Comparison of ENCODE assay signal across 16 mouse cellular contexts in genomic region chr13:31409123-31409513, GRCm38 (mm10).
DNase-seq lines count a peak whose midpoint lies in the region; ATAC-seq and TF ChIP-seq lines count a peak whose summit lies in the region.
"Had no signal": no experiment of that assay in that cellular context is flagged by ENCODE, and none has a peak within 500 bp of the region (broad histone marks: within the 10 kb centered on the region; RNA-seq: fewer than 3 reads in every experiment).

No protein-coding gene starts in this region.

- peaks cover 16% of the 10 kb centered on the region for H3K4me1 ChIP-seq in forebrain, embryonic 15.5 days
- no peaks in the 10 kb centered on the region for H3K4me1 ChIP-seq in forebrain, embryonic 11.5 days (replicated peaks; ENCODE audit: control insufficient read depth, insufficient read depth, low read length)
- H3K4me1 ChIP-seq in lung, embryonic 16.5 days (replicated peaks; ENCODE audit: control insufficient read depth, insufficient read depth, low read length): peaks cover 8% of the 10 kb centered on the region
- H3K4me1 ChIP-seq in hindbrain, postnatal 0 days (ENCODE audit: insufficient read depth, low read length): no peaks in the 10 kb centered on the region
- H3K4me1 ChIP-seq in neural tube, embryonic 15.5 days: peaks cover 6% of the 10 kb centered on the region; the same call in 1 of the 2 replicates
- H3K4me1 ChIP-seq in embryonic facial prominence, embryonic 10.5 days: no peaks in the 10 kb centered on the region

- no peaks in the 10 kb centered on the region for H3K9me3 ChIP-seq in forebrain, embryonic 15.5 days
- H3K9me3 ChIP-seq in forebrain, embryonic 11.5 days (ENCODE audit: control insufficient read depth, low read length): no peaks in the 10 kb centered on the region
- H3K9me3 ChIP-seq in lung, embryonic 16.5 days (ENCODE audit: control insufficient read depth, low read length): no peaks in the 10 kb centered on the region
- no peaks in the 10 kb centered on the region for H3K9me3 ChIP-seq in hindbrain, postnatal 0 days (ENCODE audit: low read length)
- H3K9me3 ChIP-seq in neural tube, embryonic 15.5 days (replicated peaks): no peaks in the 10 kb centered on the region
- H3K9me3 ChIP-seq in embryonic facial prominence, embryonic 10.5 days: no peaks in the 10 kb centered on the region
- H3K9me3 ChIP-seq: embryonic facial prominence, embryonic 15.5 days; limb, embryonic 15.5 days had no signal

- peak; percentile 69 for ATAC-seq in forebrain, embryonic 15.5 days (replicated peaks)
- ATAC-seq in forebrain, embryonic 11.5 days (replicated peaks; ENCODE audit: low FRiP score): no peak
- ATAC-seq in lung, embryonic 16.5 days (ENCODE audit: low read depth): no peak
- peak; percentile 27; the same call in 1 of the 2 replicates for ATAC-seq in hindbrain, postnatal 0 days
- ATAC-seq in neural tube, embryonic 15.5 days (ENCODE audit: low FRiP score): no peak
- ATAC-seq: activated CD4-positive, CD25-positive, alpha-beta regulatory T cell, adult 4 months; Patski had no signal

- no peaks in the 10 kb centered on the region for H3K36me3 ChIP-seq in forebrain, embryonic 15.5 days
- no peaks in the 10 kb centered on the region for H3K36me3 ChIP-seq in forebrain, embryonic 11.5 days (ENCODE audit: control insufficient read depth, insufficient read depth, low read length)
- H3K36me3 ChIP-seq in lung, embryonic 16.5 days (ENCODE audit: control insufficient read depth, insufficient read depth, low read length): no peaks in the 10 kb centered on the region
- H3K36me3 ChIP-seq in hindbrain, postnatal 0 days (ENCODE audit: insufficient read depth, low read length): no peaks in the 10 kb centered on the region
- no peaks in the 10 kb centered on the region for H3K36me3 ChIP-seq in neural tube, embryonic 15.5 days
- H3K36me3 ChIP-seq in embryonic facial prominence, embryonic 10.5 days (replicated peaks): no peaks in the 10 kb centered on the region
- H3K36me3 ChIP-seq: embryonic facial prominence, embryonic 15.5 days; limb, embryonic 15.5 days had no signal

- peak overlapping the region; percentile 31 for H3K4me2 ChIP-seq in forebrain, embryonic 15.5 days (replicated peaks)
- H3K4me2 ChIP-seq in forebrain, embryonic 11.5 days (ENCODE audit: low read depth, low read length, severe bottlenecking): no peak overlapping the region
- H3K4me2 ChIP-seq in lung, embryonic 16.5 days (ENCODE audit: low read depth, low read length): peak overlapping the region; percentile 28; the same call in 1 of the 2 replicates
- peak overlapping the region; percentile 42 for H3K4me2 ChIP-seq in hindbrain, postnatal 0 days (ENCODE audit: low read depth, low read length)
- H3K4me2 ChIP-seq in neural tube, embryonic 15.5 days: peak overlapping the region; percentile 41
- H3K4me2 ChIP-seq: embryonic facial prominence, embryonic 15.5 days; limb, embryonic 15.5 days had no signal

- H3K27me3 ChIP-seq in forebrain, embryonic 15.5 days: no peaks in the 10 kb centered on the region
- H3K27me3 ChIP-seq in forebrain, embryonic 11.5 days (ENCODE audit: control insufficient read depth, insufficient read depth, low read length): no peaks in the 10 kb centered on the region
- H3K27me3 ChIP-seq in lung, embryonic 16.5 days (ENCODE audit: control insufficient read depth, insufficient read depth, low read depth, low read length): no peaks in the 10 kb centered on the region
- no peaks in the 10 kb centered on the region for H3K27me3 ChIP-seq in hindbrain, postnatal 0 days (ENCODE audit: insufficient read depth, low read length)
- no peaks in the 10 kb centered on the region for H3K27me3 ChIP-seq in neural tube, embryonic 15.5 days (replicated peaks)
- no peaks in the 10 kb centered on the region for H3K27me3 ChIP-seq in embryonic facial prominence, embryonic 10.5 days (replicated peaks; ENCODE audit: low read depth, poor library complexity, severe bottlenecking)
- H3K27me3 ChIP-seq: embryonic facial prominence, embryonic 15.5 days; limb, embryonic 15.5 days; Patski had no signal

- no peak overlapping the region for H3K9ac ChIP-seq in forebrain, embryonic 15.5 days (replicated peaks)
- no peak overlapping the region for H3K9ac ChIP-seq in forebrain, embryonic 11.5 days (ENCODE audit: low read length)
- H3K9ac ChIP-seq in lung, embryonic 16.5 days (ENCODE audit: low read length): no peak overlapping the region
- H3K9ac ChIP-seq in hindbrain, postnatal 0 days (replicated peaks; ENCODE audit: low read length): no peak overlapping the region
- no peak overlapping the region for H3K9ac ChIP-seq in neural tube, embryonic 15.5 days (replicated peaks)
- H3K9ac ChIP-seq: embryonic facial prominence, embryonic 15.5 days; limb, embryonic 15.5 days had no signal

- 0 out of 2 replicates have a peak overlapping the region, but pooled peaks have one; percentile 15 for H3K27ac ChIP-seq in forebrain, embryonic 15.5 days (replicated peaks)
- H3K27ac ChIP-seq in forebrain, embryonic 11.5 days (ENCODE audit: low read depth, low read length): no peak overlapping the region
- H3K27ac ChIP-seq in lung, embryonic 16.5 days (ENCODE audit: low read length): no peak overlapping the region
- H3K27ac ChIP-seq in hindbrain, postnatal 0 days: no peak overlapping the region
- no peak overlapping the region for H3K27ac ChIP-seq in neural tube, embryonic 15.5 days (replicated peaks)
- H3K27ac ChIP-seq in embryonic facial prominence, embryonic 10.5 days (replicated peaks): no peak overlapping the region
- H3K27ac ChIP-seq: embryonic facial prominence, embryonic 15.5 days; limb, embryonic 15.5 days had no signal

- 42% methylated on average over 2 of the region's 2 CpGs for WGBS in forebrain, embryonic 15.5 days
- 88% methylated on average over 2 of the region's 2 CpGs for WGBS in forebrain, embryonic 11.5 days
- 62% methylated on average over 2 of the region's 2 CpGs for WGBS in lung, embryonic 16.5 days
- 55% methylated on average over 2 of the region's 2 CpGs for WGBS in hindbrain, postnatal 0 days
- WGBS in neural tube, embryonic 15.5 days: 65% methylated on average over 2 of the region's 2 CpGs
- WGBS in embryonic facial prominence, embryonic 10.5 days: 88% methylated on average over 2 of the region's 2 CpGs

- no peak overlapping the region for H3K4me3 ChIP-seq in forebrain, embryonic 15.5 days
- no peak overlapping the region for H3K4me3 ChIP-seq in forebrain, embryonic 11.5 days (ENCODE audit: low read depth, low read length)
- no peak overlapping the region for H3K4me3 ChIP-seq in lung, embryonic 16.5 days (ENCODE audit: low read length)
- H3K4me3 ChIP-seq in hindbrain, postnatal 0 days (ENCODE audit: low read length): 0 out of 2 replicates have a peak overlapping the region, but pooled peaks have one; percentile 22
- H3K4me3 ChIP-seq in neural tube, embryonic 15.5 days (replicated peaks): 0 out of 2 replicates have a peak overlapping the region, but pooled peaks have one; percentile 4
- H3K4me3 ChIP-seq in embryonic facial prominence, embryonic 10.5 days: no peak overlapping the region
- H3K4me3 ChIP-seq: embryonic facial prominence, embryonic 15.5 days; limb, embryonic 15.5 days had no signal

- DNase-seq in forebrain, embryonic 11.5 days (ENCODE audit: low spot score): no peak
- no peak for DNase-seq in lung, postnatal 14 days
- DNase-seq in hindbrain, postnatal 0 days (ENCODE audit: low spot score): no peak
- DNase-seq in embryonic facial prominence, embryonic 10.5 days (ENCODE audit: low spot score): no peak
- DNase-seq: adrenal gland, postnatal 14 days; cerebellum, adult 8-10 months; gastrocnemius, postnatal 10 days; kidney, adult 2 months; kidney, postnatal 25 days had no signal

- TF ChIP-seq CTCF in hindbrain, postnatal 0 days (IDR thresholded peaks at IDR 0.05; ENCODE audit: low read depth): no peak

Comparison
In these comparisons a context has a peak if more than half of its experiments do, and no peak if none do; other contexts are left out.
1. ATAC-seq: peak in forebrain, embryonic 15.5 days (single experiment) and hindbrain, postnatal 0 days (single experiment); none in forebrain, embryonic 11.5 days (single experiment), lung, embryonic 16.5 days (single experiment) and neural tube, embryonic 15.5 days (single experiment).
2. H3K4me3 ChIP-seq: peak in hindbrain, postnatal 0 days (single experiment) and neural tube, embryonic 15.5 days (single experiment); none in forebrain, embryonic 15.5 days (single experiment), forebrain, embryonic 11.5 days (single experiment), lung, embryonic 16.5 days (single experiment) and embryonic facial prominence, embryonic 10.5 days (single experiment).